Mouse (Mus musculus) ES-E14 (cell line): ENCODE data around the gene Gnat3.

Source experiments
- CHD2 ChIP-seq: IDR thresholded peaks from 2 replicates; pipeline ENCODE4 v1.6.1; 2014; ENCODE audit warnings: mild to moderate bottlenecking, low read depth, low read length, inconsistent platforms
- MAFK ChIP-seq: IDR thresholded peaks from 2 replicates; pipeline ENCODE4 v1.6.1; 2014; ENCODE audit warnings: mild to moderate bottlenecking, low read depth, low read length, inconsistent platforms; ENCODE audit not compliant: insufficient read depth
- ZC3H11A ChIP-seq: IDR thresholded peaks from 2 replicates; pipeline ENCODE4 v1.6.1; 2012; ENCODE audit warnings: low read depth, mild to moderate bottlenecking, inconsistent platforms, low read length, borderline replicate concordance
- ZNF384 ChIP-seq: IDR thresholded peaks from 2 replicates; pipeline ENCODE4 v1.6.1; 2012; ENCODE audit warnings: low read depth, low read length, inconsistent platforms

DNA sequence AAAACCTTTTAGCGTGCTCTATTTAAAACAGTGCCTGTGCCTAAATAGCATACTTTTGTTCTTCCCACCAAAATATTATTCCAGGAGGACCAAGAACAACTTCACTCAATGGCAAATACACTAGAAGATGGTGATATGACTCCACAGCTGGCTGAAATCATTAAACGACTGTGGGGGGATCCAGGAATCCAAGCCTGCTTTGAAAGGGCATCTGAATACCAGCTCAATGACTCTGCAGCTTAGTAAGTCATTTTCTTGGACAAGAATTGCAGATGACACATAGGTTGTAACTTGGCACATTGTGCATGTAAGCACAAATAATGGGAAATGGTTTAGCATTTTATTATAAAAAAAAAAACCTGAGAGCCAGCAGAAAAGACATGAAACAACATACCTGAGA is 37.2 kb downstream of the Gnat3 start:
- TF ChIP-seq CHD2, result no peak
- no peak for TF ChIP-seq ZC3H11A
- TF ChIP-seq ZNF384, result no peak
- no peak for TF ChIP-seq MAFK
